In genomic region chr3:99290064-99290702, GRCm38 (mm10) we compare ENCODE assay signal across 8 mouse cellular contexts. TPM values are rescaled to one million over a fixed set of nuclear protein-coding genes. Genes with fewer than 3 reads are reported as not detected.
DNase-seq lines count a peak whose midpoint lies in the region; ATAC-seq and TF ChIP-seq lines count a peak whose summit lies in the region.

No protein-coding gene starts in this region.

- H3K4me3 ChIP-seq in lung, embryonic 14.5 days (ENCODE audit: low read depth, low read length), result no peak overlapping the region
- no peak overlapping the region for H3K4me3 ChIP-seq in kidney, embryonic 15.5 days (replicated peaks)
- no peak overlapping the region for H3K4me3 ChIP-seq in midbrain, postnatal 0 days (ENCODE audit: low read depth, low read length)

- DNase-seq in lung, embryonic 14.5 days, result peak; percentile 47
- DNase-seq in lung, postnatal 25 days (ENCODE audit: low spot score), result no peak
- DNase-seq in gastrocnemius, postnatal 25 days, result peak; percentile 70
- DNase-seq in midbrain, postnatal 0 days (ENCODE audit: low spot score), result peak; percentile 53
- DNase-seq in layer of hippocampus, adult 11-12 months (ENCODE audit: low spot score), result no peak
- no peak for DNase-seq in cerebellum, adult 8-10 months
- DNase-seq in layer of hippocampus, postnatal 25 days (ENCODE audit: extremely low spot score in 1 of 2, low spot score in 1 of 2), result no peak

- H3K4me1 ChIP-seq in lung, embryonic 14.5 days (ENCODE audit: insufficient read depth), result no peaks in the 10 kb centered on the region
- peaks cover 9% of the 10 kb centered on the region; the same call in 1 of the 2 replicates for H3K4me1 ChIP-seq in kidney, embryonic 15.5 days
- no peaks in the 10 kb centered on the region for H3K4me1 ChIP-seq in midbrain, postnatal 0 days (ENCODE audit: insufficient read depth, low read length)

- ATAC-seq in lung, embryonic 14.5 days (ENCODE audit: insufficient read depth), result peak; percentile 41; the same call in 1 of the 2 replicates
- ATAC-seq in kidney, embryonic 15.5 days (replicated peaks; ENCODE audit: low FRiP score), result peak; percentile 91
- ATAC-seq in midbrain, postnatal 0 days (ENCODE audit: low FRiP score), result 0 out of 2 replicates have a peak, but pooled peaks have one; percentile 13

- 30% methylated on average over 6 of the region's 6 CpGs for WGBS in lung, embryonic 14.5 days
- 16% methylated on average over 6 of the region's 6 CpGs for WGBS in kidney, embryonic 15.5 days
- 29% methylated on average over 6 of the region's 6 CpGs for WGBS in midbrain, postnatal 0 days

- H3K36me3 ChIP-seq in lung, embryonic 14.5 days (ENCODE audit: insufficient read depth), result no peaks in the 10 kb centered on the region
- no peaks in the 10 kb centered on the region for H3K36me3 ChIP-seq in kidney, embryonic 15.5 days
- H3K36me3 ChIP-seq in midbrain, postnatal 0 days (ENCODE audit: insufficient read depth, low read length), result no peaks in the 10 kb centered on the region

- H3K27me3 ChIP-seq in lung, embryonic 14.5 days (ENCODE audit: insufficient read depth, low read length), result no peaks in the 10 kb centered on the region
- no peaks in the 10 kb centered on the region; the same call in 1 of the 2 replicates for H3K27me3 ChIP-seq in kidney, embryonic 15.5 days
- H3K27me3 ChIP-seq in midbrain, postnatal 0 days (ENCODE audit: insufficient read depth, low read length), result no peaks in the 10 kb centered on the region

- H3K27ac ChIP-seq in lung, embryonic 14.5 days (ENCODE audit: low read depth), result no peak overlapping the region
- H3K27ac ChIP-seq in kidney, embryonic 15.5 days, result no peak overlapping the region
- H3K27ac ChIP-seq in midbrain, postnatal 0 days (ENCODE audit: low read depth, low read length), result no peak overlapping the region

- H3K9me3 ChIP-seq in lung, embryonic 14.5 days (ENCODE audit: low read depth, low read length), result no peaks in the 10 kb centered on the region
- H3K9me3 ChIP-seq in kidney, embryonic 15.5 days (replicated peaks), result no peaks in the 10 kb centered on the region
- no peaks in the 10 kb centered on the region for H3K9me3 ChIP-seq in midbrain, postnatal 0 days (ENCODE audit: low read length)

- no peak overlapping the region for H3K4me2 ChIP-seq in lung, embryonic 14.5 days
- no peak overlapping the region for H3K4me2 ChIP-seq in kidney, embryonic 15.5 days
- no peak overlapping the region for H3K4me2 ChIP-seq in midbrain, postnatal 0 days (ENCODE audit: low read depth, low read length, poor library complexity, severe bottlenecking)

- TF ChIP-seq CTCF in lung, embryonic 14.5 days (IDR thresholded peaks at IDR 0.05; ENCODE audit: low read depth), result no peak
- TF ChIP-seq CTCF in midbrain, postnatal 0 days (IDR thresholded peaks at IDR 0.05), result no peak

- no peak overlapping the region for H3K9ac ChIP-seq in lung, embryonic 14.5 days
- H3K9ac ChIP-seq in kidney, embryonic 15.5 days, result no peak overlapping the region
- no peak overlapping the region for H3K9ac ChIP-seq in midbrain, postnatal 0 days (replicated peaks; ENCODE audit: low read length, poor library complexity, severe bottlenecking)

RNA-seq across cellular contexts. Expression of gene Tbx15, which starts 50.0 kb away (rescaled TPM):
- polyA plus RNA-seq in lung, embryonic 14.5 days (2014; fragmentation: Nextera tagmentation; extraction: Ambion mirVana), result 0.05 and 0.28 TPM in 2 replicates
- total RNA-seq in gastrocnemius, postnatal 25 days (2021), result 100 to 1,000 TPM; 104 to 122 TPM
- polyA plus RNA-seq in kidney, embryonic 15.5 days (2015; fragmentation: Nextera tagmentation; extraction: Ambion mirVana), result 0.36 and 0.64 TPM in 2 replicates
- 1.3 and 13.1 TPM in 2 replicates for total RNA-seq in midbrain, postnatal 0 days (2014; rRNA removed)
- 0.59 and 0.91 TPM in 2 replicates for polyA plus RNA-seq in midbrain, postnatal 0 days (2015; fragmentation: Nextera tagmentation; extraction: Ambion mirVana)
- under 1 TPM; 0.37 to 0.66 TPM for total RNA-seq in layer of hippocampus, postnatal 25 days (2021)

Comparison
In these comparisons a context has a peak if more than half of its experiments do, and no peak if none do; other contexts are left out.
1. DNase-seq: peak in lung, embryonic 14.5 days (single experiment), gastrocnemius, postnatal 25 days (single experiment) and midbrain, postnatal 0 days (single experiment); none in lung, postnatal 25 days (single experiment), layer of hippocampus, adult 11-12 months (single experiment), cerebellum, adult 8-10 months (single experiment) and layer of hippocampus, postnatal 25 days (0 of 2).
2. ATAC-seq: peak in every context shown above with its lines; median percentile 91 in kidney, embryonic 15.5 days; 41 in lung, embryonic 14.5 days; 13 in midbrain, postnatal 0 days.